Mouse (Mus musculus) lung, postnatal 25 days (tissue): ENCODE data around the gene Tmem80.
A peak's percentile ranks its signal among the peaks of the same experiment; 100 is the strongest.

ENCODE experiments used
- DNase-seq: peaks from one replicate; pipeline ENCODE4 v3.0.0; 2022; ENCODE audit warnings: low spot score

Tmem80 gene

GRCm38 (mm10) chr7:141327469-141328372 lies at the start of gene Tmem80, which contains the start of gene Deaf1:
Gene Tmem80, plus strand, starts transcription at chr7:141327739.
Gene Deaf1, minus strand, starts transcription at chr7:141327690.
- DNase-seq = peak; percentile 99

DNA sequence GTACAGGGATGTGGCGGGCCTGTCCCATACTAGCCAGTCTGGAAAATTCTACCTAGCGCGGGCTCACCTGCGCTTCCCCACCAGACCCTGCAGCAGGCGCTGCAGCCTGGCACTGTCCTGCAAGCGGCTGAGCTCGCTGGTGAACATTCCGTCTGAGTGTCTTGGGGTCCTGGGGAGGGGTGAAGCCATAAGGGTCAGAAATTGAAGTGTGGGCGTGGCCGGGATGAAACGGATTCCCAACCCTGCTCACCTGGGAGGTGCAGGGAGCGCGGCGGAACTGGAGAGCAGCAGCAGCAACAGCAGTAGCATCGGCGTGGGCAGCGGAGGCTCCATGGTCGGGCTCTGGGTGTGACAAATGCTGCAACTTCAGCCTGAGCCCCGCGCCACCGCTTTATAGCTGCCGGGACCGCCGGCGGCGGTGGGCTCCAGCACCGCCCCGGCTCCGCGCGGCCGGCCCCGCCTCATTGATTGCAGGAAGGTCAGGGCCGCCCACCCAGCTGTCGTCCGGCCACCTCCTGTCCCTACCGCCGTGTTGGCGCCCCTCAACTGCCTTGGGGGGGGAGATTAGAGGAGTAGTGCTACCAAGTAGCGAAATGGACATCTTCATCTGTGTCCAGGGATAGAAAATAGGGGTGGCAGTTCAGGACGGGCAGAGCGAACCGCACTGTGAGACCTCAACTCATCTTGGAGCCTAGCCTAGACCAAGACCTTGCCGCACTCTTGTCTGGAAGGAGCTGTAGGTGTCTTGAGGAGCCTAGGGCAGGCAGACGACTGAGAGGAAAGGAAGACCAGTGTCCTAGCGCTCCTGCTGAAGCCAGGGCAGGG lies 48.6 kb upstream of the Tmem80 start, which contains the start of gene Sct:
TSS of gene Sct (minus strand) at position 368 of the 825 bp plus-strand sequence.
- no peak for DNase-seq

DNA sequence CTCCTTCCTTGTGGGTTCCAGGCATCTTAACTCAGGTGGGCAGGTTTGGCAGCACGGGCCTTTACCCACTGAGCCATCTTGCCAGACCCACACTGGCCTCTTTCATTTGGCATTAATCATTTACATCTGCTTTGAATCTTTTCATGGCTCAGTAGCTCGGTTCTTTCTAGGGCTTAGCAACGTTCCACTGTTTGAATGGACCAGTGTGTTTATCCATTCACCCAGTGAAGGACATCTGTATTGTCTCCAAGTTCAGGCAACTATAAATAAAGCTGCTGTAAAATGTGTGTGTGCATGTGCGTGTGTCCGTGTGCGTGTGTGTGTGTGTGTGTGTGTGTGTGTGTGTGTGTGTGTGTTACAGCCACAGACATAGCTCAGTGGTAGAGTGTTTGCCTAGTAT lies 46.1 kb upstream of the Tmem80 start:
- DNase-seq = no peak

GRCm38 (mm10) chr7:141282756-141283155 lies 44.8 kb upstream of the Tmem80 start:
- no peak for DNase-seq

DNA sequence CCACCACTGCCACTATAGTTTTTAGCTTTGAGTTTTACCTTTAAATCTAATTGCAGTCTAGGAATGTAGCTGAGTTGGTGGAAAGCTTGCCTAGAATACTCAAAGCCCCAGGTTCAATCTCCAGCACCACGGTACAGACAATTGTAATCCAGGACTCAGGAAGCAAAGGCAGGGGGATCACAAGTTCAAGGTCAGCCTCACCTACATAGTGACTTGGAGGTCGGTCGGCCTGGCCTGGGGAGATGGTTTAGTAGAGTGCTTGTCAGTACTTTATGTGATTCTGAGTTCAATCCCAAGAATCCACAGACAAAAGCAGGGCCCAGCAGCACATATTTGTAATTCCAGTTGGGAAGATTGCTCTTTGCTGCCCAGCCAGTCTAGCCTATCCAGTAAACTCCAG lies 39.5 kb upstream of the Tmem80 start:
- DNase-seq = no peak

- no peak for DNase-seq
These were observed 35.5 kb upstream of the Tmem80 start, which contains the start of gene Drd4 for GRCm38 (mm10) chr7:141291921-141292582. Gene Drd4, plus strand, starts transcription at chr7:141292006.

DNA sequence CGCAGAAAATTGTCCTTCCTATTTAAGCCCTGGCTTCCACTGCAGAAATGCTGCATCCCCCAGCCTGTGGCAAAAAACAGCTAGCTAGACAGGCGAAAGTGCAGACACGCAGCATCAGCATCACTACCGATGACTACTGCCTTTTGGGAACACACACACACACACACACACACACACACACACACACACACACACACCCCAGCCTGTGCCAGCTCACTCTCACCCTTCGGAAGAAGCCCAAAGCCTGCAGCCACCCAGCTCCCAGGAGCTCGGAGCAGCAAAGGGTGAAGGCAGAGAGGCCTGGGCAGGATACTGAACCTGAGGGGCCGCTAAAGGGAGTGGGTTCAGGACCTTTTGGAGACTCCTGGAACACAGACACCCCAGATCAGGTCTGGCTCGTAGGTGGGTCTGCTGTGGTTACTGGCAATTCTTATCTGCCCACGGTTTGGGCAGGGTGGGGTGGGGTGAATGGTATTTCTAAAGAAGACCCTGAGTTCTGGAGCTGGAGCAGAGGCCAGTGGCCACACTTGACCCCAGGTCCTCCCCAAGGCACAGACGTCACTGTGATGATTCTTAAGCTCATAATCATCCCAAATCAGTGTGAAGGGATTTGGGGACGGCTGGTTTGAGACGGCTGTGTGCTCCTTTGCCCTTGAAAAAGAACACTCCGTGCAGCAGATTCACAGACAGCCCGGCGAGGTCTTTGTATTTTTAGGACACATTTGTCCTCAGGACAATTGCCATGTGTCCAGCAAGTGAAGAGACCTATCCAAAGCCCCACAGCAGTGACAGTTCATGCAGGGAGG lies 34.8 kb upstream of the Tmem80 start:
- DNase-seq = no peak

DNA sequence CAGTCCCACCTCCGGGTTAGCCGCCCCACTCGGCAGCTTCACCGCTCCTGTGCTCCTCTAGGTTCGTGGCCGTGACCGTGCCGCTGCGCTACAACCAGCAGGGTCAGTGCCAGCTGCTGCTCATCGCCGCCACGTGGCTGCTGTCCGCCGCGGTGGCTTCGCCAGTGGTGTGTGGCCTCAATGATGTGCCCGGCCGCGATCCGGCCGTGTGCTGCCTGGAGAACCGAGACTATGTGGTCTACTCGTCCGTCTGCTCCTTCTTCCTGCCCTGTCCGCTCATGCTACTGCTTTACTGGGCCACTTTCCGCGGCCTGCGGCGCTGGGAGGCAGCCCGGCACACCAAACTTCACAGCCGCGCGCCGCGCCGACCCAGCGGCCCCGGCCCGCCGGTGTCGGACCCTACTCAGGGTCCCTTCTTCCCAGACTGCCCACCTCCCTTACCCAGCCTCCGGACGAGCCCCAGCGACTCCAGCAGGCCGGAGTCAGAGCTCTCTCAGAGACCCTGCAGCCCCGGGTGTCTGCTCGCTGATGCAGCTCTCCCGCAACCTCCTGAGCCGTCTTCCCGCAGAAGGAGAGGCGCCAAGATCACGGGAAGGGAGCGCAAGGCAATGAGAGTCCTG lies 33.6 kb upstream of the Tmem80 start:
- peak; percentile 18 for DNase-seq

DNA sequence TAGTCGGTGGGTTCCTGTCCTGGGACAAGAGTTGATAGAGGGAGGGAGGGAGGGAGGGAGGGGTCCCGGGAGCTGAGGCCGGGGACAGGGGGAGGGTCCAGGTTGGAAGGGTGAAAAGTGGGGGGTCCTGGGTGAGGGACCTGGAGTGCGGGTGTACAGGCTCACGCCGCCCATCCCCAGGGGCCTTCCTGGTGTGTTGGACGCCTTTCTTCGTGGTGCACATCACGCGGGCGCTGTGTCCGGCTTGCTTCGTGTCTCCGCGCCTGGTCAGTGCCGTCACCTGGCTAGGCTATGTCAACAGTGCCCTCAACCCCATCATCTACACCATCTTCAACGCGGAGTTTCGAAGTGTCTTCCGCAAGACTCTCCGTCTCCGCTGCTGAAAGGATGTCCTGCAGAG lies 33.1 kb upstream of the Tmem80 start:
- DNase-seq = no peak

DNA sequence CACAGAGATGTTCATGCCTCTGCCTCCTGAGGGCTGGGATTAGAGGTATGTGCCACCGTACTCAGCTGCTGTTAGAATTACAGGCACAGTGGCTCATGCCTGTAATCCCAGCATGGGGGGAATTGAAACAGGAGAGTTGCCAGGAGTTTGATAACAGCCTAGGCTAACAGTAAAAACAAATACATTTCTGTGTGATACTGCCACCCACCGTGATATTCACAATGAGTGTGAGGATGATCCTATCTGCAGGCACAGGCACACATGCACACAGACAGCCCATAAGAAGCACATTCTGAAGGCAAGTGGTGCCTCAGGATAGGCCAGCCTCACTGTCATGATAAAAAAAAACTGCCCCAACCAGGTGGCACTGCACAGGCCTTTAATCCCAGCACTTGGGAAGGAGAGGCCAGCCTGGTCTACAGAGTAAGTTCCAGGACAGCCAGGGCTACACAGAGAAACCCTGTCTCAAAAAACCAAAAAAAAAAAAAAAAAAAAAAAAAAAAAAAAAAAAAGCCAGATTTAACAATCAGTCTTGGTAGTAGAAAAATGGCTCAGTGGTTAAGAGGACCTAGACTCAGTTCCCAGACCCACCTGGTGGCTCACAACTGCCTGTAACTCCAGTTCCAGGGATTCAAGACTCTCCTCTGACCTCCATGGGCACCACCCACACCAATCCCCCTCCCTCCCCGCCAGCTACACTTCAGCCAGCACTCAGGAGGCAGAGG lies 29.5 kb upstream of the Tmem80 start:
- no peak for DNase-seq

GRCm38 (mm10) chr7:141299175-141299574 lies 28.4 kb upstream of the Tmem80 start:
- DNase-seq = no peak

DNA sequence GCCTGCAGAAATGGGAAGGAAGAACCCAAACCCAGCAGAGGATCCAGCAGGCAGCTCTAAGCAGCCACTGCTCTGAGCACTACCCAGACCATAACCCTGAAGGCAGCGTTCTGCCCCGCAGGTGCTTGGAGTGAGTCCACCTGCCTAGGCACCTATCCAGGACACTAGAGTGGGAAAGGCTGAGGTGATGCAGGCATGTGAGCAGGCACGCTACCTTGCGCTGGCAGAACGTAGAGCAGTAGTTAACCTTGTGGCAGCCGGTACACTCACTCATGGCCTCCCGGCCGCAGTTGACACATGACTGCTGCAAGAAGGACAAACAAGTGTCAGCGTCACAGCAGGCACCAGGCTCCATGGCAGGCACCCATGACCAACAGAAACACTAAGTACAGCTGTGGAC lies 26.2 kb upstream of the Tmem80 start:
- no peak for DNase-seq

DNA sequence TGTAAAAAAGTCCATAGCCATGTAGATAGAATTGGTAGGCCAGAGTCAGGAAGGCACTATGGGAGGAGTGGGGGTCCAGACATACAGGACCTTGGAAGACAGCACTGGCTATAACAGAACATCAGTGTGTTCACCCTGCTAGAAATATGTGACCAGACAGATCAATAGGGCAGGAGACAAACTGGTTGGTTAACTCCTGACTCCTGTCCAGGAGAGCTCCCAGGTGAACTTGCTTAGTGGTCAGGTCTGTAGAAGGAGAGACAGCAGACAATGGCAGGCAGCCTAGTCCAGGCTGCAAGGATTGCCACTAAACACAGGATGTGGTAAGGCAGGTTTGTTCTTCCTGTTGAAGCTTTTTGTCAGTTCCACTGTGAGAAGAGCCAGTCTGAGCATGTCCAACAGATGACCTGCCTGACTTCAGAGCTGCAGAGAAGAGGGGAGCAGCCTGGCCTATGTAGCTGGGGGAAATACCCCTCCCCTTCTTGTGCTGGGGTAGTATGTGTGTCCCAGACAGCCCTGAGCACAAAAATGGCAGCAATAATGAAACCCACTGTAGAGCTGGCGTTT lies 24.8 kb upstream of the Tmem80 start:
- DNase-seq = peak; percentile 18

GRCm38 (mm10) chr7:141304537-141304936 lies 23.0 kb upstream of the Tmem80 start:
- no peak for DNase-seq

GRCm38 (mm10) chr7:141314416-141314815 lies 13.1 kb upstream of the Tmem80 start:
- DNase-seq = no peak

GRCm38 (mm10) chr7:141315076-141315475 lies 12.5 kb upstream of the Tmem80 start:
- no peak for DNase-seq

DNA sequence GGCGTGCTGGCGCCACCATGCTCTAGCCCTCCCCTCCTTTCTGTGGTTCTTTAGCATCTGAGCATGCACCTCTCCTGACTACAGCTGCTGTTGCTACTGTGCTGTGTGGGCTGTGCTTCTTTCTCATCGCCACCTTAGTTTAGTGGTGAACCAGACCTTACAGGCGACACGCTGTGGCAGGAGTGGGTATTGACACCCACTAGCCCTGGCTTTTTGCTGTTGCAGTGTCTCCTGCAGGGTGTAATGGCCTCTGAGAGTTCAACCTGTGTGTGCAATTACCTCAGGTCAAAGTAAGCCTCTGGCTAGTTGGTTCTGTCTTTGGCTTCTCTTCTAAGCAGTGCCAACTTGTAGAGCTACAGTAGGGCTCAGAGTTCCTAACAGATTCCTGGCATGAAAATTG lies 11.6 kb upstream of the Tmem80 start:
- DNase-seq = peak; percentile 45

DNA sequence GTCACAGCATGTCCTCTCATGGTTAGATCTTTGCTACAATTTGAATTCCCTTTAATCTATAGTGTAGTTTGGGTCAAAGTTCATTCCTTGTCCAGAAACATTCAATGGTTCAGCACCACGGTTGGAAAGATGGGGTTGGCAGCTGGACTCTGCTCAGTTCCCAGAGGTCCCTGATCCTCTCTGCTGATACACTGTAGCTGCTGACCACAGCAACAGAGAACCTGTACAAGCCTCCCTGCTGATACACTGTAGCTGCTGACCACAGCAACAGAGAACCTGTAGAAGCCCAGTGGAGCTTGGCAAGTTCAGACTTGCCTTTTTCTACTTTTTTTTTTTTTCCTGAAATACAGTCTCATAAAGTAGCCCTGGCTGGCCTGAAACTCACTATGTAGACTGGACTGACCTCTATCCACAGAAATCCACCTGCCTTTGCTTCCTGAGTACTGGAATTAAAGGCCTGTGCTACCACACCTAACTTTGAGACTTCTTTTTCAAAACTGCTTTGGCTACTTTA lies 9.9 kb upstream of the Tmem80 start:
- no peak for DNase-seq

DNA sequence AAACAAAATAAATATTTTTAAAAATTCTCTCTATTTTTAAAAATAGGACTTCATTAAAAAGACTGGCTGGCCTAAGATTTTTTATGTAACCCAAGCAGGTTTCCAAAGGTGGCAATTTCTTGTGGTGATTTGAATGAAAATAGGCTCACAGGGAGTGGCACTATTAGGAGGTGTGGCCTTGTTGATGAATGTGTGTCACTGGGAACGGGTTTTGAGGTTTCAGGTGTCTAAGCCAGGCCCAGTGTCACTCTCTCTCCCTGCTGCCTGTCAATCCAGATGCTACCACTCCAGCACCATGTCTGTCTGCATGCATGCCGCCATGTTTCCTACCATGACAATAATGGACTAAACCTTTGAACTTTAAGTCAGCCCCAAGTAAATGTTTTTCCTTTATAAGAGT lies 8.1 kb upstream of the Tmem80 start:
- no peak for DNase-seq

DNA sequence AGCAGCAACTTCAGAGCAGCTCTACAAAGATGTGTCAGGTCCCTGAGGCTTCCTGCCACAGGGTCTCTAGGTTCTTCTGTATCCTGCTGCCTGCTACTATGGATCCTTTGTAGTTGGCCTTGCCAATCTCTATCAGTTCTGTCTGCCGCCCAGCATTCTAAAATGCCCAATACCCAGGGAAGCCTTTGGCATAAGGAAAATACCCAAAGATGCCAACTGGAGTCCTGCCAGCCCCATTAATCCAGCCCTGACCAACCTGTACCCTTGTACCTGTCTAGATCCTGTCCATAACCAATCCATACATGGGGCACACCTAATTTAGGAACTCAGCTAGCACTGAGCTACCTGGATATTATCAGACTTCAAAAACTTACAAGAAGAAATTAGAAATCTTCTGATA lies 2.9 kb upstream of the Tmem80 start:
- DNase-seq = no peak
